Mouse (Mus musculus): ENCODE results near the gene Actn4.

DNA sequence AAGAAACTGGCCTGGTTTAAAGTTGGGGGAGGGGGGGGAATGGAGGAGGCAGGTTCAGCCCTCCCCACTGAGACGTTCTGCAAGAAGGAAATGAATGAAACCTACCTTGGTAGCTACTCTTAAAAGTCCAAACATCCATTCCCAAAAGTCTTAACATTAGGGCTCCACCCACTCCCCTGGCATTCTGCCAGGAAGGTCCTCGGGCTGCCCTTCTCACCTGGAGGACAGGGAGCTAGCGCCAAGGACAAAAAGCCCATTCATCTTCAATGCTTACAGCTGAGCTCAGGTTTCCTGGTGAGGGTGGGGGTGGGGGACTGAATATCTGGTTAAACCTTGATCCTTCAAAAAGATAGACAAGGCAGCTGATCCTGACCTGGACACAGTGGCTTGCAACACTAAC, 32.8 kb downstream of the Actn4 start:
- no peak for TF ChIP-seq CTCF (IDR thresholded peaks at IDR 0.05; ENCODE audit: borderline replicate concordance, extremely low read depth, insufficient read depth, insufficient read length)
- TF ChIP-seq POLR2A (IDR thresholded peaks at IDR 0.05; ENCODE audit: borderline replicate concordance, extremely low read depth, insufficient read depth, insufficient read length, poor library complexity, severe bottlenecking): no peak
